Mouse (Mus musculus): ENCODE measurements at regions not wholly inside any gene's neighbourhood (a gene's known extent, or its start where the extent isn't known, plus 50 kb on each side); places are given as distances from the start of the nearest gene placed in this dataset.

DNA sequence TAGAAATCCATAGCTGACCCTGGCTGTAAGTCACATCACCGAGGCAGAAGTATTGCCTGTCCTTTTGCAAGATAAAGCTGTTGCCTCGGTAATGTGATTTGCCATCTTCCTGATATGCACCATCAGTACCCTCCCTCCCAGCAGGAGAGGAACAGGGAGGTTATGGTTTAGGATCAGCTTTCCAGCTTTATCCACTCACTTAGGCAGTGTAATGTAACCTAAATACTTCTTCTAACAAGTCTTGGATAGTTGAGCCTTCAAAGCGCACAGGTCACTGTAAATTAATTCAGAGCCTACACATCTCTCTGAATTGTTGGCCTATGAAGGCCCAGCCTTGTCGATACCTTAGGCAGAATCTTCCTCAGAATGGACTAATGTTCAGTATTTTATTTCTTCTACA is 962.5 kb downstream of the Diaph3 start:
- H3K27me3 ChIP-seq: no peaks in the 10 kb centered on the region
- no peaks in the 10 kb centered on the region for H3K9me3 ChIP-seq (replicated peaks)
- H3K9ac ChIP-seq: no peak overlapping the region
- 58% methylated on average over 4 of the region's 4 CpGs for WGBS (ENCODE audit: insufficient replicate concordance)
- no peak overlapping the region for H3K4me2 ChIP-seq
- ATAC-seq (ENCODE audit: low read depth) (no peak), DNase-seq (no peak)
- no peak overlapping the region for H3K4me3 ChIP-seq (replicated peaks)
- H3K36me3 ChIP-seq: no peaks in the 10 kb centered on the region
- no peaks in the 10 kb centered on the region for H3K4me1 ChIP-seq (replicated peaks)
- no peak overlapping the region for H3K27ac ChIP-seq

DNA sequence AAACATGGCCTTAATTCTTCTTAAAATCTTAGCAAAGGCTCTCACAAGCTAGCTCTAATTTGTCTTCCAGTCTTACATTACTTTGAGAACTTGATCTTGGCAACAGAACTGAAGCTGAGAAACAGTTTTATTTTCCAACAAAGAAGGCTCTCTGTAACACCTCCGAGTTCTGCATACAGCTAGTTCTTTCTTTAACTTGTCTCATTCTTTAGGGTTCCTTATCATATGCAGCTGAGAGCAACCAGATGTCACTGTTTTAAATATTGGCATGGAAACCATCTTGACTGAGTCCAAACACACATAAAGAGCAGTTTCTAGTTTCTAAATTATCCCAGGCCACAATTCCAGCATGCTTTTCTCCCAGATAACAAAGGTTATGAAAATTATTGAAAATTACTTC is 969.9 kb downstream of the Diaph3 start:
- Histone ChIP-seq H3K9ac (no peak overlapping the region), H3K4me1 (replicated peaks) (no peaks in the 10 kb centered on the region), H3K4me3 (replicated peaks) (no peak overlapping the region), H3K27me3 (no peaks in the 10 kb centered on the region), H3K9me3 (replicated peaks) (no peaks in the 10 kb centered on the region), H3K27ac (no peak overlapping the region), H3K36me3 (no peaks in the 10 kb centered on the region), H3K4me2 (no peak overlapping the region)
- WGBS (ENCODE audit: insufficient replicate concordance): 66% methylated on average over 1 of the region's 1 CpGs
- DNase-seq (no peak), ATAC-seq (ENCODE audit: low read depth) (no peak)

DNA sequence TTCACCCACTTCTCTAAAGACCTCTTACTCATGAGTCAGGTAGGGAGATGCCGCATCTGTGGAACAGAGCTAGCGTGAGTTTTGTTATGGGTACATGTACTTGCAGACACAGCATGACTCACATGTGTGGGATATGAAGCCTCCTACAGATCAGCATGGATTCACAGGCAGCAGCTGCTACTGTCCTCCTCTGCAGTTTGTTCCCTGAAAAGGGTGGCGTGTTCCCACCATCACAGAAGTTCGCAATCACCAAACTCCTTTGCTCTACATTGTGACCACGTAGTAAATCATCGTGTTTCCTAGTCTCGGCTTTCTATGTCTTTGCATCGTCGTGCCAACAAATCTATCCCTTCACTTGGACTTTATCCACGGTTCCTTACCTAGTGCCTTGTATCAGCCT is 981.9 kb downstream of the Diaph3 start:
- no peak overlapping the region for H3K4me2 ChIP-seq
- ATAC-seq (ENCODE audit: low read depth) (no peak), DNase-seq (no peak)
- H3K4me1 ChIP-seq (replicated peaks): no peaks in the 10 kb centered on the region
- no peak overlapping the region for H3K4me3 ChIP-seq (replicated peaks)
- H3K9ac ChIP-seq: no peak overlapping the region
- H3K9me3 ChIP-seq (replicated peaks): no peaks in the 10 kb centered on the region
- H3K36me3 ChIP-seq: no peaks in the 10 kb centered on the region
- no peaks in the 10 kb centered on the region for H3K27me3 ChIP-seq
- no peak overlapping the region for H3K27ac ChIP-seq
- WGBS (ENCODE audit: insufficient replicate concordance): 70% methylated on average over 10 of the region's 10 CpGs

DNA sequence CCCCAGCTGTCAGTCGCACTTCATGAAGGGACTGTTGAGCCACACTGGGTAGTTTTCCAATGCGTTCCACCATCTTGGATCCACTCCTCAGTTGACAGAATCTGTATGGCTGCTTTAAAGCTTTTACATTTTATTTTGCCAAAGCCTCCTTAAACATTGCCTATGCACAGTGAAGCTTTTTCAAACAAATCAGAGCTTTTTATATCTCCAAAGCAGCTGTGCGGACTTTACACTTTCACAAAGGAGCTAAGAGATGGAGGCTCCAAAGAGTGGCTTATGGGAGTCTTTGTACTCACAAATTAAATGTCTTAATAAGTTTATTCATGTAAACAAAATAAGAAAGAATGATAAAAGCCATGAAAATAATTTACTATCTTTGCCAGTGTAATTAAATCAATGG is 986.3 kb downstream of the Diaph3 start:
- DNase-seq (no peak), ATAC-seq (ENCODE audit: low read depth) (no peak)
- Histone ChIP-seq H3K36me3 (no peaks in the 10 kb centered on the region), H3K27ac (no peak overlapping the region), H3K9ac (no peak overlapping the region), H3K4me3 (replicated peaks) (no peak overlapping the region), H3K27me3 (no peaks in the 10 kb centered on the region), H3K4me2 (no peak overlapping the region), H3K9me3 (replicated peaks) (no peaks in the 10 kb centered on the region), H3K4me1 (replicated peaks) (no peaks in the 10 kb centered on the region)
- WGBS (ENCODE audit: insufficient replicate concordance): 79% methylated on average over 3 of the region's 3 CpGs

DNA sequence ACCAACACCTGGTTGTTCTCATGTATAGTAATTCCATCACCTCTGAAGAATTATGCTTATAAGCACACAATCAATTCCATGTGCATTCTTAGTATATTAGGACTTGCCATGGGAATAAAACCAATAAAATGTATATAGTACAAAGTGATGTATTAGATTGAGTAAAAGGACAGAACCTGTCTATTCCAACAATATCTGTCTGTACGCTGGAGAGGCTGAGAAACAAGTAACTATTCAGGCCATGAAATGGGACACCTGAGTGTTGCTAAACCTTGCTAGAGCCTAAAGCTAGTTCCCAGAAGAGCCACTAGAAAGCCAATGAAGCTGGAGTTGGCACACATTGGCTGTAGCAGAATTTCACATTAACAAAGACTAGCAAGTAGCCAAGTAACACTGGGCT is 989.8 kb downstream of the Diaph3 start:
- ATAC-seq (ENCODE audit: low read depth) (no peak), DNase-seq (no peak)
- Histone ChIP-seq H3K27ac (no peak overlapping the region), H3K9me3 (replicated peaks) (no peaks in the 10 kb centered on the region), H3K4me3 (replicated peaks) (no peak overlapping the region), H3K36me3 (no peaks in the 10 kb centered on the region), H3K4me1 (replicated peaks) (no peaks in the 10 kb centered on the region), H3K4me2 (no peak overlapping the region), H3K9ac (no peak overlapping the region), H3K27me3 (no peaks in the 10 kb centered on the region)
- WGBS (ENCODE audit: insufficient replicate concordance): 68% methylated on average over 1 of the region's 1 CpGs

DNA sequence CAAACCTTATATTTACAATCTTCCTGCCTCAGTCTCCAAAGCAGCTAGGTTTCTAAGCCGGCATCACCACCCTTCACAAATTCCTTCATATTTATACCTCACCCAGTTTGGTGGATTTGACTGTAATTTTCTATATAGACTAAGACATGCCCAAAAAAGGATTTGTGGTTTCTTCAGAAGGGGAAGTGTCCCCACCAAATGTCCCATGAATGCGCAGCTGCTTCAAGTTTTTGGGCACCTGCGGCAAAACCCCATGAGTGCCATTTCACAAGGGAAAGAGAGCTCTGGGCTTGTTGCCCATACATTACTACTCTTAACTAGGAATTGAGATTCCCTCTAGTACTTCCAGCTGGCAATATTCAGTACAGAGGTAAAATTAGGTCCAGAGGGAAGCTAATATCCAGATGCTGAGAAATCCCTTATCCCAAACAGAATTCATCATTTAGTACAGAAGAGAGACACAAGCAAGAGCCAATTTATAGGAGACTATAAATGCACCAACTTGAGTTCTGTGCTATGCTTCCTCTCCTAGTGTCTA is 990.6 kb downstream of the Diaph3 start:
- no peaks in the 10 kb centered on the region for H3K9me3 ChIP-seq (replicated peaks)
- H3K4me2 ChIP-seq: no peak overlapping the region
- H3K4me3 ChIP-seq (replicated peaks): no peak overlapping the region
- 72% methylated on average over 3 of the region's 3 CpGs for WGBS (ENCODE audit: insufficient replicate concordance)
- no peak overlapping the region for H3K27ac ChIP-seq
- no peaks in the 10 kb centered on the region for H3K36me3 ChIP-seq
- H3K4me1 ChIP-seq (replicated peaks): no peaks in the 10 kb centered on the region
- H3K9ac ChIP-seq: no peak overlapping the region
- DNase-seq (no peak), ATAC-seq (ENCODE audit: low read depth) (no peak)
- H3K27me3 ChIP-seq: no peaks in the 10 kb centered on the region

DNA sequence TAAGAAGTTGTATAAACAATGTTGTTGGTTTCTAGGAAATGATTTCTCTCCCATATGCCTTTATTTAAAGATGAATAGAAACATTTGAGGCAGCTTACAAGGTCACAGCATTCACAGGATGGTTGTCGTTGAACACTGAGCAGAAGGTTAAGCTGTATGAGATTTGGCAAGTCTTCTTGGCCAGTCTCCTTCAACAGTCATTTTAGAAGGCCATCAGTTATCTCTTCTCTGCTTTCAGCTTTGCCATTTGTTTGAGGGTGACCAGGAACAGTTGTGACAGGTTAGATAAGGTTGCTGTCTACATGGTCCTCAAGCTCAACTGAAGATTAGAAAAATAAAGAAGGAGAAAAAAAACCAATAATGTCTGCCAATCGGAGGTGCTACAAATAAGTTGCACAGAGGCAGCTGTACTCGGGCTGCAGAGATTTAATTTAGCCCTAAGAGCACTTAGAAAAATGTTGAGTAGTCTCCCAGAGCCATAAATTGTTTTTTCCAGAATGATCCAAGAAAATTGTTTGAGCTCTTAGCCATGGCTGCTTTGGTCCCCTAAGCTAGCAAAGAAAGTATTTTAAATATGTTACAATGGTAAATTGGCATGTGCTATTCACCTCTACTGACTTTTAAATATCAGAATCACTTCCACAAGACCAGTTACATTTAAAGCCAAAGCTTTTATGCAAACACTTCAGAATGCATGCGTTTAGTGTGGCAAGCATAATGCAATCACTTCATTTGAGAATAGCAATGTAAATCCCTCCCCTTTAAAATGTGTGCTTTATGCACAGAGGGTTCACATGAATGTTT is 1025.6 kb downstream of the Diaph3 start:
- no peak for ATAC-seq (ENCODE audit: low read depth)
- H3K9ac ChIP-seq: no peak overlapping the region
- no peaks in the 10 kb centered on the region for H3K27me3 ChIP-seq
- H3K4me3 ChIP-seq (replicated peaks): no peak overlapping the region
- H3K27ac ChIP-seq: no peak overlapping the region
- H3K9me3 ChIP-seq (replicated peaks): no peaks in the 10 kb centered on the region
- H3K4me2 ChIP-seq: no peak overlapping the region
- no peaks in the 10 kb centered on the region for H3K36me3 ChIP-seq
- 43% methylated on average over 4 of the region's 4 CpGs for WGBS (ENCODE audit: insufficient replicate concordance)
- DNase-seq: no peak
- no peaks in the 10 kb centered on the region for H3K4me1 ChIP-seq (replicated peaks)

DNA sequence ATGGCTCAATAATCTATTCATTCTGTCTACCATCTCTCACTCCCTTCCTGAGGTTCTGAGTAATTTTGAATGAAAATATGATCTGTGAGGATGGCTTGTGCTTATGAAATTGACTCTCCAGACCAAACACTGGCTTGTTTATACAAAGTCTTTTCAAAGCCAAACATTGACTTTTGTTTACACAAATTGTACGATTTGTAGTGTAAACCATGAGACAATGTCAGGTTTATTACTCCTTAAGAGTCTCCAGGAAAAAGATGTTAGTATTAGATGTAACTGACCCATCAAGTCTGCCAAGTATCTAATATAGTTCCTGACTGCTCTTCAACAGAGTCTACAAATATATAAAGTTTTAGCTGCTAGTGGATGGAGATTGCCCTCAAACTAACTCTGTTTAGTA is 1039.5 kb downstream of the Diaph3 start:
- Histone ChIP-seq H3K4me1 (replicated peaks) (no peaks in the 10 kb centered on the region), H3K27me3 (no peaks in the 10 kb centered on the region), H3K9me3 (replicated peaks) (no peaks in the 10 kb centered on the region), H3K4me2 (no peak overlapping the region), H3K36me3 (no peaks in the 10 kb centered on the region), H3K9ac (no peak overlapping the region), H3K4me3 (replicated peaks) (no peak overlapping the region), H3K27ac (no peak overlapping the region)
- ATAC-seq (ENCODE audit: low read depth): no peak
- DNase-seq: no peak
- 51% methylated on average over 1 of the region's 1 CpGs for WGBS (ENCODE audit: insufficient replicate concordance)

DNA sequence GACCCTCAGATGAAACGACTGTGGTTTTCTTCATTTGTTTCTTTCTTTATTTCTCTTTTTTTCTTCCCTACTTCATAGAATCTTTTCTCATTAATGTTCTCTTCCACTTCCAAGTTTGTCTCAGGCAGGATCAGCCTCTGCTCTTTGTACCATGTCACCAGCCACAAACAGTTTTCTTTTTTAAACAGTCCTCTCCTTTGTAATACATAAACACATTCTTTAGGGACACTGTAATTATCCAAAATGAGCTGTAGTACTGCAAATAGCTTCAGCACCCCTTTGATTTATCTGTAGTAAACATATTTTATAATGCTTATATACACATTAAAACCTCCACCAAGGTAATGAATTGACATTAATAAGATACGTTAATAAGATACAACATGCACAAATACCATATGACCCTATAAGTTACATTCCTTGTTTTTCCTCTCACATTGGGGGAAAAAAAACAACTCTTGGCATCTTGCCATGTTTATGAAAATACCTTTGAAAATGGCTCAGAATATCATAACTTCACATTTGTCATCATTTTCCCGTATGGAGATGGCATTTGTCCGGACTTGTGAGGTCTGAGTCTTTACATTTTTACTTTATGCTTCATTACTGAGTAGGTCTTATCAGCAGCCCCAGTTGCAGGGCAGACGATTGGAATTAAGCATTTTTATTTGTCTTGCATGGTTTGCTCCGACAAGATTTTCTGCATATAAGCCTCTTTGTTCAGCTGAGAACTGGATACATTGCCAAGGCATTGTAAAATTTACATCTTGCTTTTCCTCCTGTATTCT is 1070.5 kb downstream of the Diaph3 start:
- H3K4me3 ChIP-seq (replicated peaks): no peak overlapping the region
- H3K27me3 ChIP-seq: no peaks in the 10 kb centered on the region
- no peak overlapping the region for H3K9ac ChIP-seq
- no peaks in the 10 kb centered on the region for H3K9me3 ChIP-seq (replicated peaks)
- no peaks in the 10 kb centered on the region for H3K36me3 ChIP-seq
- H3K27ac ChIP-seq: no peak overlapping the region
- 52% methylated on average over 6 of the region's 6 CpGs for WGBS (ENCODE audit: insufficient replicate concordance)
- H3K4me1 ChIP-seq (replicated peaks): no peaks in the 10 kb centered on the region
- DNase-seq (no peak), ATAC-seq (ENCODE audit: low read depth) (no peak)
- no peak overlapping the region for H3K4me2 ChIP-seq

DNA sequence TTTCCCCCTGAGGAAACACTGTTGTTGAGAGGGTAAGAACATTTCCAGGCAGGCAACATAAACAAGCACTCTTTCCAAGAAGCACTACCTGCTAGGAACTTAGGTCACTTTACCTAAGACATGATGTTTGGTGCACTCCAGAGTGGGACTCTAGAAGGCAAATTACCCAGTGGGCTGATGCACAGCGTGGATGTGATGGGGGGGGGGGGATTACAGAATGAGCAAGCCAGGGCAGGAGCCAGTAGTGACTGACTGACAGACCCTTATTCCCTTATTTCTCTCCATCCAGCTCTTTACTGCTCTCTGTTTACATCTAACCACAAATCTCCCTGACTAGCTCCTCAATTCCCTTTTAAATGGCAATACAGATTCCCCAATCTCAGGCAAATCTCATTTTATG is 1071.7 kb downstream of the Diaph3 start:
- no peaks in the 10 kb centered on the region for H3K27me3 ChIP-seq
- 40% methylated on average over 1 of the region's 1 CpGs for WGBS (ENCODE audit: insufficient replicate concordance)
- no peak overlapping the region for H3K4me3 ChIP-seq (replicated peaks)
- H3K27ac ChIP-seq: no peak overlapping the region
- no peaks in the 10 kb centered on the region for H3K9me3 ChIP-seq (replicated peaks)
- ATAC-seq (ENCODE audit: low read depth): no peak
- H3K4me2 ChIP-seq: no peak overlapping the region
- H3K4me1 ChIP-seq (replicated peaks): no peaks in the 10 kb centered on the region
- H3K36me3 ChIP-seq: no peaks in the 10 kb centered on the region
- no peak for DNase-seq
- H3K9ac ChIP-seq: no peak overlapping the region

DNA sequence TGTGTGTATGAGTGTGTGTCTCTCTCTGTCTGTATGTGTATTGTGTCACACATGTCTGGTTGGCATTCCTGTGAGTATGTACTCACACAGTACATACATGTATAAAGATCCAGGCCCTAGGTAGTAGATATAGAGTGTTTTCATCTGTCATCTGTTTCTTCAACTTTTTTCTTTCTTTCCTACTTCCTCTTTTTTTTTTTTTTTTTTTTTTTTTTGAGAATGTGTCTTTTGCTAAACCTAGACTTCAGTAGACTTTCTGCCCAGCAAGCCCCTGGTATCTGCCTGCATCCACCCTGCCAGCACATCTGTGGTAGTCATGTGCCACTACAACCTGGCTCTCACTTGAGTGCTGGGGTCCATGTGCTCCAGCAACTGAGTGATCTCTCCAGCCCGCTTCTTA is 1073.3 kb downstream of the Diaph3 start:
- WGBS (ENCODE audit: insufficient replicate concordance): 72% methylated on average over 1 of the region's 1 CpGs
- Histone ChIP-seq H3K9ac (no peak overlapping the region), H3K4me3 (replicated peaks) (no peak overlapping the region), H3K4me1 (replicated peaks) (no peaks in the 10 kb centered on the region), H3K4me2 (no peak overlapping the region), H3K9me3 (replicated peaks) (no peaks in the 10 kb centered on the region), H3K27me3 (no peaks in the 10 kb centered on the region), H3K27ac (no peak overlapping the region), H3K36me3 (no peaks in the 10 kb centered on the region)
- DNase-seq (no peak), ATAC-seq (ENCODE audit: low read depth) (no peak)

DNA sequence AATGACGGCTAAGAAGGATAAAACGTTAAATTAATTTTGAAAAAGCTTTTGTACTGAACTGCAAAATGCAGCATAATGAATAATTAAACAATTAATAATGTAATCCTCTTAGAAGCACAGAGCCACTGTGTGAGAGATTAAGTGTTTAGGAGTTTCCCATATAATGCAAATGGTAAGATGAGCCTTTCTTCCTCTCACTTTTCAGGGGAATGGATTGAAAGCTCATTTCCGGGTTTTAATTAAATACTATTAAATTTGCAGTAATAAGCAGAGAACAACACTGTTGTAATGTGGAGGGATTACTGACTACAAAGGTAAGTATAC is 1077.5 kb downstream of the Diaph3 start:
- Histone ChIP-seq H3K36me3 (no peaks in the 10 kb centered on the region), H3K27me3 (no peaks in the 10 kb centered on the region), H3K9ac (no peak overlapping the region), H3K4me1 (replicated peaks) (no peaks in the 10 kb centered on the region), H3K4me3 (replicated peaks) (no peak overlapping the region), H3K9me3 (replicated peaks) (no peaks in the 10 kb centered on the region), H3K27ac (no peak overlapping the region), H3K4me2 (no peak overlapping the region)
- no peak for ATAC-seq (ENCODE audit: low read depth)
- 67% methylated on average over 3 of the region's 3 CpGs for WGBS (ENCODE audit: insufficient replicate concordance)
- no peak for DNase-seq
